Mouse (Mus musculus) neural tube, embryonic 15.5 days (tissue): Measurements from ENCODE around the gene Ccdc63. TPM values are rescaled to one million over a fixed set of nuclear protein-coding genes. Genes with fewer than 3 reads are reported as not detected.

Experiments
- ATAC-seq: fragments of 200-750 bp; cut with Nextera tagmentation; 2 replicates; pipeline ENCODE4 v1.8.0; 2017; ENCODE audit warnings: mild to moderate bottlenecking, moderate TSS enrichment, moderate library complexity; ENCODE audit not compliant: low FRiP score
- H3K27ac ChIP-seq: fragments of 300-500 bp; sonication (generic); replicated peaks from 2 replicates; pipeline ENCODE4 v1.5.1; 2015; ENCODE audit warnings: mild to moderate bottlenecking, inconsistent platforms
- H3K27me3 ChIP-seq: fragments of 300-500 bp; sonication (generic); replicated peaks from 2 replicates; pipeline ENCODE4 v1.6.1; 2015; ENCODE audit warnings: inconsistent platforms
- H3K36me3 ChIP-seq: fragments of 300-500 bp; sonication (generic); 2 replicates; pipeline ENCODE4 v1.6.1; 2015; ENCODE audit warnings: inconsistent platforms
- H3K4me1 ChIP-seq: fragments of 300-500 bp; sonication (generic); 2 replicates; pipeline ENCODE4 v1.6.1; 2015; ENCODE audit warnings: inconsistent platforms
- H3K4me2 ChIP-seq: fragments of 300-500 bp; sonication (generic); 2 replicates; pipeline ENCODE4 v1.6.1; 2015; ENCODE audit warnings: inconsistent platforms, mild to moderate bottlenecking, moderate library complexity
- H3K4me3 ChIP-seq: fragments of 300-500 bp; sonication (generic); replicated peaks from 2 replicates; pipeline ENCODE4 v1.5.1; 2015; ENCODE audit warnings: mild to moderate bottlenecking, inconsistent platforms
- H3K9ac ChIP-seq: fragments of 300-500 bp; sonication (generic); replicated peaks from 2 replicates; pipeline ENCODE4 v1.6.1; 2015; ENCODE audit warnings: mild to moderate bottlenecking, inconsistent platforms
- H3K9me3 ChIP-seq: fragments of 300-500 bp; sonication (generic); replicated peaks from 2 replicates; pipeline ENCODE4 v1.6.1; 2016; ENCODE audit warnings: inconsistent platforms
- WGBS: fragments of 180-500 bp; shearing (Covaris S2); methylation state at CpG from one replicate; pipeline ENCODE4 v1.1.7; 2015; ENCODE audit warnings: mixed read lengths; 5-methylcytosine and 5-hydroxymethylcytosine counted together
- polyA plus RNA-seq: library from polyadenylated mRNA; unstranded; fragments of >200 nt; fragmentation: Nextera tagmentation; extraction: Ambion mirVana; gene quantifications from 2 replicates; pipeline ENCODE4 v1.2.1, GENCODE M21; 2015

Ccdc63 gene
- polyA plus RNA-seq, 1 experiment from 2014 or later = 0.44 TPM

DNA sequence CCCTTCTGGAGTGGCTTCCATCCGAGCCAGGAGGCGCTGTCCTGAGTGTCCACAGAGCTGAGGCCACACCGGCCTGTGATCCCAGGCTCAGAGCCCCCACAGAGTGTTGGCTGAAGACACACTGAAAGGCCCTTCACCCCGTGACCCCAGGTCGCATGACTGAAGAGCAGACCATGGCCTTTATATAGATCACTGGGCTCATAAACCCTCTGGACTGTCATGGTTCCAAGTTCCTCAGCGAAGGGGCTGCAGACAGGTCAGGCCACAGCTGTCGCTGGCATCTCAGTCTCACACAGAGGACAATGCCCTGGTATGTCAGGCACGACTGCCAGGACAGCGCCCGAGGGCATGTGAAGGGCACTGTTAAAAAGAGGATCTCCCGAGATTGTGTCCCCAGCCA is 47.8 kb downstream of the Ccdc63 start:
- Histone ChIP-seq H3K4me2 (no peak overlapping the region), H3K4me3 (no peak overlapping the region), H3K9ac (no peak overlapping the region), H3K27ac (no peak overlapping the region), H3K4me1 (no peaks in the 10 kb centered on the region), H3K27me3 (no peaks in the 10 kb centered on the region), H3K36me3 (no peaks in the 10 kb centered on the region), H3K9me3 (no peaks in the 10 kb centered on the region)
- ATAC-seq = no peak
- WGBS = 50% methylated on average over 11 of the region's 11 CpGs

DNA sequence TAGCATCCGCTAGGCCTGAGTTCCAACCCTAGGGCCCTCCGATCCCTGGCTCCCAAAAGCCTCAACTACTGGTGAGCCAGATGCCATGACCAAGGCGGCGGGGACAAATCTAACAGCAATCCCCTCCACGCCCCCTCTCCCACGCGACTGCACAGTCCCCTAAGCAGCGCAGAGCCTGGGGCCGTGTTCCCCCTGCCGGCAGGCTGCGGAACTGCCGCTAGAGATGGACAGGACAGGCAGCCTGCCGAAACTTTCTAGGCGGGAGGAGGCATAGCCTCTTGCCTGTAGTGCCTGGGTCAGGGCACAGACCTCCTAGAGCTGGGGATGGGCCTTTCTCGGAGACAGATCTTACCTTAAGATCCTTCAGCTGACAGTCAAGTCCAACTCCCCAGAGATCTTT is 49.6 kb downstream of the Ccdc63 start:
- no peaks in the 10 kb centered on the region for H3K4me1 ChIP-seq
- ATAC-seq = no peak
- no peaks in the 10 kb centered on the region for H3K9me3 ChIP-seq
- no peaks in the 10 kb centered on the region for H3K27me3 ChIP-seq
- H3K9ac ChIP-seq = no peak overlapping the region
- no peaks in the 10 kb centered on the region for H3K36me3 ChIP-seq
- no peak overlapping the region for H3K27ac ChIP-seq
- WGBS = 15% methylated on average over 15 of the region's 15 CpGs
- no peak overlapping the region for H3K4me2 ChIP-seq
- no peak overlapping the region for H3K4me3 ChIP-seq

DNA sequence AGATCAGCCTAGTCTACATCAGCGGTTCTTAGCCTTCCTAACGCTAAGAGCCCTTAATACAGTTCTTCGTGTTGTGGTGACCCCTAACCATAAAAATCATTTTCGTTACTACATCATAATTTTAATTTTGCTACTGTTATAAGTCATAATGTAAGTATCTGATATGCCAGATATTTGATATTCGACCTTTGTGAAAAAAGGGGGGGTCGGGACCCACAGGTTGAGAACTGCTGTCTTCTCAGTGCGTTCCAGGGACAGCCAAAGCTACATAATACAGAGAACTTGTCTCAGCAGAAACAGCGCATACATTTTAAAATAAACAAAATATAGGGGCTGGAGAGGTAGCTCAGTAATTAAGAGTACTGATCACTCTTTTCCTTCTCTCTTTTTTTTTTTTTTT is 51.0 kb downstream of the Ccdc63 start:
- 82% methylated on average over 8 of the region's 8 CpGs for WGBS

DNA sequence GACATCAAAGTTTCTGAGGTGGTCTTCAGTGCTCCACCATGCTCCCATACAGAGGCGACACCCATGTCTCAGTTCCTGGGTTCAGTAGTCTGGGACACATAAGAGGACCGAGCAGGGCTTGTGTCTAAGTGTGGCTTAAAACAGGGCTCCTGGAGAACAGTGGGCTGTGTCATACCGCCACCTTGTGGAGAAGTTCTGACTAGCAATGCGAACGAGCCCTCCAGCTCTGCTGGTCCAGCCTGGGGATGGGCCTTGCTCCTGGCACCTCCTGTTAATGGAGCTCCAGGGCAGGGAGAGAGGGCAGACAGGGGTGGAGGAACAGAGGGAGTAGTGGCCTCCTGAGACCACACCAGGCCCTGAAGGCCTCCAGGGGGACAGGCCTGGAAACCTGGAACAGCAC is 51.7 kb downstream of the Ccdc63 start:
- H3K4me2 ChIP-seq = no peak overlapping the region
- H3K27ac ChIP-seq = no peak overlapping the region
- H3K9me3 ChIP-seq = no peaks in the 10 kb centered on the region
- no peak overlapping the region for H3K9ac ChIP-seq
- no peaks in the 10 kb centered on the region for H3K36me3 ChIP-seq
- no peaks in the 10 kb centered on the region for H3K27me3 ChIP-seq
- ATAC-seq = peak; percentile 83
- under 1% methylated on average over 5 of the region's 5 CpGs for WGBS
- H3K4me1 ChIP-seq = no peaks in the 10 kb centered on the region
- H3K4me3 ChIP-seq = no peak overlapping the region

More for the DNA sequence above, 51.0 kb downstream of the Ccdc63 start:
- Histone ChIP-seq H3K27ac (no peak overlapping the region), H3K27me3 (no peaks in the 10 kb centered on the region), H3K36me3 (no peaks in the 10 kb centered on the region), H3K9ac (no peak overlapping the region), H3K4me2 (no peak overlapping the region), H3K4me3 (no peak overlapping the region), H3K9me3 (no peaks in the 10 kb centered on the region), H3K4me1 (no peaks in the 10 kb centered on the region)
- ATAC-seq = no peak

DNA sequence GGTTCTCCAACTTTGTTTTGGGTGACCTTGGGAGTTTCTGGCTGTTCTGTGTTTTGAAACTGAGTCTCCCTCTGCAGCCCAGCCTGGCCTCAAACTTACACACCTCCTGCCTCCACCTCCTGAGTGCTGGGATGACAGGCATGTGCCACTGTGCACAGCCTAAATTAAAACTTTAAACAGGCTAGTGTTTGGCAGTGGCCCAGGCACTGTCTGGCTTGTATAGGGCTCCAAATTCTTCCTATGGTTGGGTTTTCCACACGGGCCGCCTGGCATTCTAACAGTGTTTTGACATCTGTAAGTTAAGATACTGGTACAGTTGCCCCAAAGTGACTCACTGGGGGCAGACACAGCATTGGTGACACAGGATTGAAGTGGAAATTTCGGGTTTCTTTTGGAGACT is 54.5 kb downstream of the Ccdc63 start:
- Histone ChIP-seq H3K4me2 (no peak overlapping the region), H3K4me1 (no peaks in the 10 kb centered on the region), H3K27me3 (no peaks in the 10 kb centered on the region), H3K27ac (no peak overlapping the region), H3K36me3 (no peaks in the 10 kb centered on the region), H3K9me3 (no peaks in the 10 kb centered on the region), H3K9ac (no peak overlapping the region), H3K4me3 (no peak overlapping the region)
- 77% methylated on average over 3 of the region's 3 CpGs for WGBS
- ATAC-seq = no peak

DNA sequence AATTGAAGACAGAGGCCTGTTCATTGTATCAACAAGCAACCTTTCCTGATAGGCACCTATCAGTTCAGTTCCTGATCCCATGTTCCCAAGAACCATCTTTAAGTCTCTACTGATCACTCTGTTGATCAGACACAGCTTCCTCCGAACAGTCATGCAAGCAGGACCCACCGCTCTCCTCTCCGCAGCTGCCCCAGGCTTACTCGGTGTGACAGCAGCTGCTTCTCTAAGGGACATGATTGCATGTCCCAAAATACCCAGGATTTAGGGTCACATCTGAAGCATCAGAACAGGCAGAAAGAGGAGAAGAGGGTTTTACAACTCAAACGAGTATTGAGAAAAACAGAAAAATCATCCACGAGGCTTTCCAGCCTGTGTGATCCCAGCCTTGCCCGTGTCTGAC is 55.3 kb downstream of the Ccdc63 start:
- no peak for ATAC-seq
- WGBS = 74% methylated on average over 7 of the region's 7 CpGs
- Histone ChIP-seq H3K4me3 (no peak overlapping the region), H3K9me3 (no peaks in the 10 kb centered on the region), H3K9ac (no peak overlapping the region), H3K4me1 (no peaks in the 10 kb centered on the region), H3K36me3 (no peaks in the 10 kb centered on the region), H3K27ac (no peak overlapping the region), H3K27me3 (no peaks in the 10 kb centered on the region), H3K4me2 (no peak overlapping the region)

DNA sequence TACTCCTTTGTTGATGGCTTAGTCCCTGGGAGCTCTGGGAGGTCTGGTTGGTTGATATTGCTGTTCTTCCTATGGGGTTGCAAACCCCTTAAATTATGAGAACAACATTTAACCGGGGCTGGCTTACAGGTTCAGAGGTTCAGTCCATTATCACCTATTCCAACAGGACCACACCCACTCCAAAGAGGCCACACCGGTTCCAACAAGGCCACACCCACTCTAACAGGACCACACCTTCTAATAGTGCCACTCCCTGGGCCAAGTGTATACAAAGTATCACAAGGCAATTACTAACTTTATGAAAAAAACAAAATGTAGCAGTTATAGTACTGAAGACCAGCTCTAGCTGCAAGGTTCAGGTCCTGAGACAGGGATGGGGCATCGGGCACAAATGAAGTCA is 56.2 kb downstream of the Ccdc63 start:
- H3K4me2 ChIP-seq = no peak overlapping the region
- H3K36me3 ChIP-seq = no peaks in the 10 kb centered on the region
- H3K9me3 ChIP-seq = no peaks in the 10 kb centered on the region
- H3K27me3 ChIP-seq = no peaks in the 10 kb centered on the region
- ATAC-seq = no peak
- H3K4me3 ChIP-seq = no peak overlapping the region
- WGBS = 67% methylated on average over 3 of the region's 3 CpGs
- no peaks in the 10 kb centered on the region for H3K4me1 ChIP-seq
- no peak overlapping the region for H3K27ac ChIP-seq
- no peak overlapping the region for H3K9ac ChIP-seq

DNA sequence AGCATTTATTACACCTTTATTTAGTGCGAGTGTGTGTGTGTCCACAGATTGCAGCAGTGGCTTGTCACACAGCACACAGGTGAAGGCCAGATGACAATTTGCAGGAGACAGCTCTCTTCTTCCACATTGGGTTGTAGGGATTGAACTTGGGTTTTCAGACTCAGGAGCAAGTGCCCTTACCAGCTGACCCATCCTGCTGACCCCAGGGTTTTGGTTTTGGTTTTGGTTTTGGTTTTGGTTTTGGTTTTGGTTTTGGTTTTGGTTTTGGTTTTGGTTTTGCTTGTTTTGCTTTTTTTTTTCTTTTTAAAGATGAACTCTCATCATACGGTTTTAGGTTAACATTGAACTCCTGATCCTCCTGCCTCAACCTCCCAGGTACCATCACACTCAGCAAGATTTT is 57.3 kb downstream of the Ccdc63 start:
- no peaks in the 10 kb centered on the region for H3K27me3 ChIP-seq
- H3K9ac ChIP-seq = no peak overlapping the region
- 90% methylated on average over 2 of the region's 2 CpGs for WGBS
- H3K36me3 ChIP-seq = no peaks in the 10 kb centered on the region
- H3K27ac ChIP-seq = no peak overlapping the region
- no peaks in the 10 kb centered on the region for H3K9me3 ChIP-seq
- H3K4me1 ChIP-seq = no peaks in the 10 kb centered on the region
- no peak overlapping the region for H3K4me3 ChIP-seq
- H3K4me2 ChIP-seq = no peak overlapping the region
- ATAC-seq = no peak

DNA sequence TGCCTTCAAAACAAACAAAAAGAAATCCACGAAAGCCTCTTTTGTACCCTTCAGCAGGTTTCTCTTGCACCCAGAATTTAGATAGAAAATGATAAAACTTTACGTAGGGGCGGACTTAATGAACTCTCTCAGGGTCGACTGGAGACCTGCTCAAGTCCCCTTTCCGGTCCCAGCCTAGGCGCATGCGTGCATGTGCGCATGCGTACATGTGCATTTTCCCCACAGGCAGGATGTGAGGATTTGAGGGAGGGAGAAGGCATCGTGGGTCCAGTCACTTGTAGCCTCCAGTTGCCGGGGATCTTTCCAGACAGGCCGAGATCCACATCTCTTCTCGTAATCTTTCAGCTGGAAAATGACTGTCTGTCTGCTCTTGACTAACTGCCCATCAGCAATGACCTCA is 59.2 kb downstream of the Ccdc63 start:
- no peak for ATAC-seq
- no peaks in the 10 kb centered on the region for H3K36me3 ChIP-seq
- no peaks in the 10 kb centered on the region for H3K4me1 ChIP-seq
- H3K9ac ChIP-seq = no peak overlapping the region
- no peak overlapping the region for H3K27ac ChIP-seq
- no peak overlapping the region for H3K4me3 ChIP-seq
- H3K4me2 ChIP-seq = no peak overlapping the region
- H3K27me3 ChIP-seq = no peaks in the 10 kb centered on the region
- 90% methylated on average over 13 of the region's 13 CpGs for WGBS
- H3K9me3 ChIP-seq = no peaks in the 10 kb centered on the region

DNA sequence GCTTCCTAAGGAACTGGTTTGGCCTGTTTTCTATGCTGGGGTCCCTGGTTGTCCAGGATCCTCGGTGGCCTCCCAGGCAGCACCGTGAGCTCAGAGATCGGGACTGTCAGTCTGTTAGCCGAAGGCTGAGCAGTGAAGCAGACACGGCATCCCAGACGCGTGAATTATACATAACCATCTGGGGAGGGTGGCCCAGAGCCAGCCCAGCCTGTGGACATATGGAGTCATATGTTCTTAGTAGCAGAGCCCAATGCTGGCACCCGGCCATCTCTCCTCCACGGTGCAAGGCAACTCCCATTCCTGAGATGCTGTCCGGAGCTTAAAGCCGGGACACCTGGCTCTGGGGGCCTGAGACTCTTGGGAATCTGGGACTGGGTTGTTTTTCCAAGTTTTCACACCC is 59.7 kb downstream of the Ccdc63 start:
- Histone ChIP-seq H3K36me3 (no peaks in the 10 kb centered on the region), H3K4me3 (no peak overlapping the region), H3K9ac (no peak overlapping the region), H3K4me2 (no peak overlapping the region), H3K27ac (no peak overlapping the region), H3K9me3 (no peaks in the 10 kb centered on the region), H3K27me3 (no peaks in the 10 kb centered on the region), H3K4me1 (no peaks in the 10 kb centered on the region)
- 37% methylated on average over 11 of the region's 11 CpGs for WGBS
- no peak for ATAC-seq

DNA sequence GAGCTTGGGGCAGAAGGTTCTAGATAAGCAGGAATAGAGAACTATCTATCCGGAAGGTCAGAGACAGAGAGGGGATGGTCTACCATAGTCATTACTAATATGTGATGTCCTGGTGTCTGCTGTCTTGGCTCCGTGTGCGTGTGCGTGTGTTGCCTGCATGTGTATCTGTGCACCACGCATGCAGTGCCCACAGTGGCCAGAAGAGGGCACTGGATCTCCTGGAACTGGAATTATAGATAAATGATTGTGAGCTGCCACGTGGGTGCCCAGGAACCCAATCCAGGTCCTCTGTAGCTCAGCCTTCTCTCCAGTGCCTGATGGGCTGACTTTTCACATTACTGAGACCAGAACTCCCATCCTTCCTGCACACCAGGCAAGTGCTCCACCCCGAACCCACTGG is 60.8 kb downstream of the Ccdc63 start:
- Histone ChIP-seq H3K9ac (no peak overlapping the region), H3K27me3 (no peaks in the 10 kb centered on the region), H3K4me2 (no peak overlapping the region), H3K27ac (no peak overlapping the region), H3K9me3 (no peaks in the 10 kb centered on the region), H3K4me1 (no peaks in the 10 kb centered on the region), H3K36me3 (no peaks in the 10 kb centered on the region), H3K4me3 (no peak overlapping the region)
- 85% methylated on average over 7 of the region's 7 CpGs for WGBS
- ATAC-seq = no peak

DNA sequence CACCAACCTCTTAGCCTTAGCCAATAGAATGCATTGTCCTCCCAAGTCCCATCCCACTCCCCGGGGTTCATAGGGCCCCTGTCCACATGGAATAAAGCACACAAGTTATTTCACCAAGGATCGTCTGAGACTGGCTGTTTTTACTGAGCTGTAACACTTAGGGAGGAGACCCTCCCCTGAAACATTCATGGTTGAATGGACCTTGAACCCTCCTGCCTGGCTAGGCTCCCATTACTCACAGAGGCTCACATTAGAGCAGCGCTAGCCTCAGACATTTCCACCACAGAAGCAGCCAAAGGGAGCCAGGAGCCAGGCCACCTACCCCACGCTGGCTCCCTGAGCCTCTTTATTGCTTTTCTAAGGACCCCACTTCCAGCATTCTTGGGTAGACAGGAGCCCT is 63.4 kb downstream of the Ccdc63 start:
- H3K27ac ChIP-seq = no peak overlapping the region
- no peak for ATAC-seq
- H3K9me3 ChIP-seq = no peaks in the 10 kb centered on the region
- H3K4me1 ChIP-seq = no peaks in the 10 kb centered on the region
- H3K36me3 ChIP-seq = no peaks in the 10 kb centered on the region
- no peak overlapping the region for H3K4me3 ChIP-seq
- no peaks in the 10 kb centered on the region for H3K27me3 ChIP-seq
- WGBS = 67% methylated on average over 4 of the region's 4 CpGs
- no peak overlapping the region for H3K9ac ChIP-seq
- no peak overlapping the region for H3K4me2 ChIP-seq

DNA sequence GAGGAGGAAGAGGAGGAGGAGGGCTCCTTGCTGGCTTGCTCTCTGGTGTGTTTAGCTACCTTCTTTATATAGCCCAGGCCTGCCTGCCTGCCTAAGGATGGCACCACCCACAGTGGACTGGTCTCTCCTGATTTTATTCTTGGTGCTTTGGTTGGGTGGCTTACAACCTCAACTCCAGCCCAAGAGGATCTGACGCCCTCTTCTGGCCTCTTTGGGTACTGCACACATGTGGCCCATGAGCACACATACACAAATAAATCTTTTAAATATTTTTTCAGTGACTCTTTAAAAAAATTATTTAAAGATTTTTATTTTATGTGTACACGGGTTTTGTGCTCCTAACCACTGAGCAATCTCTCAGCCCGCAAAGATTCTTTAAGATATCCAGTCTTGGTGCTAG is 64.9 kb downstream of the Ccdc63 start:
- Histone ChIP-seq H3K27ac (no peak overlapping the region), H3K36me3 (no peaks in the 10 kb centered on the region), H3K9me3 (no peaks in the 10 kb centered on the region), H3K27me3 (no peaks in the 10 kb centered on the region), H3K4me1 (no peaks in the 10 kb centered on the region), H3K9ac (no peak overlapping the region), H3K4me2 (no peak overlapping the region), H3K4me3 (no peak overlapping the region)
- WGBS = 60% methylated on average over 3 of the region's 3 CpGs
- ATAC-seq = no peak
